Mouse (Mus musculus) inflammation-experienced regulatory T-cells, adult 6 months (primary cell): ENCODE measurements around the gene Grin3b. TPM values are rescaled to one million over a fixed set of nuclear protein-coding genes. Genes with fewer than 3 reads are reported as not detected.

Experiments used
- ATAC-seq: one replicate; pipeline ENCODE4 v1.8.0; 2017
- polyA plus RNA-seq, 3 experiments: library from polyadenylated mRNA; unstranded; fragments of 100-300 nt; shearing (Covaris generic); gene quantifications; one replicate each; pipeline ENCODE4 v1.2.1; 2017

The Grin3b gene
- polyA plus RNA-seq, 3 experiments from 2014 or later, result 0.16 to 0.20 TPM; not detected in 1

- no peak for ATAC-seq
These were observed 2.3 kb upstream of the Grin3b start for GRCm38 (mm10) chr10:79968181-79968580.

- ATAC-seq, result no peak
These were observed 1.4 kb upstream of the Grin3b start for GRCm38 (mm10) chr10:79969124-79969568.

- no peak for ATAC-seq
These were observed 625 bp downstream of the Grin3b start for GRCm38 (mm10) chr10:79971183-79971497.

- no peak for ATAC-seq
These were observed 2.3 kb downstream of the Grin3b start for GRCm38 (mm10) chr10:79972831-79973230.

GRCm38 (mm10) chr10:79974087-79974486 lies 3.6 kb downstream of the Grin3b start:
- ATAC-seq, result no peak

GRCm38 (mm10) chr10:79974668-79975067 lies 4.2 kb downstream of the Grin3b start:
- no peak for ATAC-seq

- no peak for ATAC-seq
These were observed 5.7 kb downstream of the Grin3b start for GRCm38 (mm10) chr10:79976071-79976721.

- no peak for ATAC-seq
These were observed 6.2 kb downstream of the Grin3b start for GRCm38 (mm10) chr10:79976722-79977107.

- no peak for ATAC-seq
These were observed 6.8 kb downstream of the Grin3b start for GRCm38 (mm10) chr10:79977324-79977723.

- no peak for ATAC-seq
These were observed 7.5 kb downstream of the Grin3b start for GRCm38 (mm10) chr10:79978061-79978460.

- ATAC-seq, result no peak
These were observed 9.1 kb downstream of the Grin3b start for GRCm38 (mm10) chr10:79979401-79980155.

GRCm38 (mm10) chr10:79983205-79983604 lies 12.7 kb downstream of the Grin3b start:
- no peak for ATAC-seq

GRCm38 (mm10) chr10:79983670-79984069 lies 13.2 kb downstream of the Grin3b start:
- no peak for ATAC-seq

- ATAC-seq, result peak; percentile 67
These were observed 13.8 kb downstream of the Grin3b start, which contains the start of gene Tmem259 for GRCm38 (mm10) chr10:79984195-79984816. Tmem259 (minus strand) TSS chr10:79984330.

GRCm38 (mm10) chr10:79984871-79985270 lies 14.4 kb downstream of the Grin3b start:
- peak; percentile 79 for ATAC-seq

GRCm38 (mm10) chr10:79985334-79986231 lies 15.1 kb downstream of the Grin3b start:
- peak; percentile 23 for ATAC-seq

GRCm38 (mm10) chr10:79986232-79986878 lies 15.8 kb downstream of the Grin3b start:
- ATAC-seq, result no peak

- ATAC-seq, result peak; percentile 5
These were observed 16.4 kb downstream of the Grin3b start for GRCm38 (mm10) chr10:79986963-79987362.

- no peak for ATAC-seq
These were observed 17.4 kb downstream of the Grin3b start for GRCm38 (mm10) chr10:79987771-79988505.

GRCm38 (mm10) chr10:79988506-79989271 lies 18.2 kb downstream of the Grin3b start, which contains the start of gene Cnn2:
Cnn2 (plus strand) TSS chr10:79988584.
- ATAC-seq, result no peak
